Mouse (Mus musculus) kidney, embryonic 15.5 days (tissue): ENCODE measurements around the gene Cecr2. TPM values are rescaled to one million over a fixed set of nuclear protein-coding genes. Genes with fewer than 3 reads are reported as not detected.
A peak's percentile ranks its signal among the peaks of the same experiment; 100 is the strongest.
"Not testable (repeated sequence)": the region's sequence is repeated elsewhere in the genome, so short reads cannot be mapped to it uniquely, and the experiment has no call there.

Experiments
- ATAC-seq: fragments of 200-750 bp; cut with Nextera tagmentation; replicated peaks from 2 replicates; pipeline ENCODE4 v1.8.0; 2017; ENCODE audit warnings: moderate TSS enrichment; ENCODE audit not compliant: low FRiP score
- H3K27ac ChIP-seq: fragments of 300-500 bp; sonication (generic); 2 replicates; pipeline ENCODE4 v1.5.1; 2015; ENCODE audit warnings: mild to moderate bottlenecking, inconsistent platforms
- H3K27me3 ChIP-seq: fragments of 300-500 bp; sonication (generic); 2 replicates; pipeline ENCODE4 v1.6.1; 2015; ENCODE audit warnings: inconsistent platforms
- H3K36me3 ChIP-seq: fragments of 300-500 bp; sonication (generic); 2 replicates; pipeline ENCODE4 v1.6.1; 2015; ENCODE audit warnings: inconsistent platforms
- H3K4me1 ChIP-seq: fragments of 300-500 bp; sonication (generic); 2 replicates; pipeline ENCODE4 v1.6.1; 2015; ENCODE audit warnings: inconsistent platforms
- H3K4me2 ChIP-seq: fragments of 300-500 bp; sonication (generic); 2 replicates; pipeline ENCODE4 v1.6.1; 2015; ENCODE audit warnings: moderate library complexity, mild to moderate bottlenecking, inconsistent platforms
- H3K4me3 ChIP-seq: fragments of 300-500 bp; sonication (generic); replicated peaks from 2 replicates; pipeline ENCODE4 v1.5.1; 2015; ENCODE audit warnings: mild to moderate bottlenecking, inconsistent platforms
- H3K9ac ChIP-seq: fragments of 300-500 bp; sonication (generic); 2 replicates; pipeline ENCODE4 v1.6.1; 2015; ENCODE audit warnings: mild to moderate bottlenecking, inconsistent platforms
- H3K9me3 ChIP-seq: fragments of 300-500 bp; sonication (generic); replicated peaks from 2 replicates; pipeline ENCODE4 v1.6.1; 2016; ENCODE audit warnings: inconsistent platforms
- WGBS: fragments of 180-500 bp; shearing (Covaris S2); methylation state at CpG from one replicate; pipeline ENCODE4 v1.1.7; 2015; ENCODE audit warnings: mixed read lengths; 5-methylcytosine and 5-hydroxymethylcytosine counted together
- microRNA-seq: library from miRNA; unstranded; fragments of <30 nt; microRNA quantifications from one replicate; pipeline ENCODE4, GENCODE M21; 2016
- polyA plus RNA-seq: library from polyadenylated mRNA; unstranded; fragments of >200 nt; fragmentation: Nextera tagmentation; extraction: Ambion mirVana; gene quantifications from 2 replicates; pipeline ENCODE4 v1.2.1, GENCODE M21; 2015

The Cecr2 gene
- polyA plus RNA-seq, 1 experiment from 2014 or later: 6.7 TPM

DNA sequence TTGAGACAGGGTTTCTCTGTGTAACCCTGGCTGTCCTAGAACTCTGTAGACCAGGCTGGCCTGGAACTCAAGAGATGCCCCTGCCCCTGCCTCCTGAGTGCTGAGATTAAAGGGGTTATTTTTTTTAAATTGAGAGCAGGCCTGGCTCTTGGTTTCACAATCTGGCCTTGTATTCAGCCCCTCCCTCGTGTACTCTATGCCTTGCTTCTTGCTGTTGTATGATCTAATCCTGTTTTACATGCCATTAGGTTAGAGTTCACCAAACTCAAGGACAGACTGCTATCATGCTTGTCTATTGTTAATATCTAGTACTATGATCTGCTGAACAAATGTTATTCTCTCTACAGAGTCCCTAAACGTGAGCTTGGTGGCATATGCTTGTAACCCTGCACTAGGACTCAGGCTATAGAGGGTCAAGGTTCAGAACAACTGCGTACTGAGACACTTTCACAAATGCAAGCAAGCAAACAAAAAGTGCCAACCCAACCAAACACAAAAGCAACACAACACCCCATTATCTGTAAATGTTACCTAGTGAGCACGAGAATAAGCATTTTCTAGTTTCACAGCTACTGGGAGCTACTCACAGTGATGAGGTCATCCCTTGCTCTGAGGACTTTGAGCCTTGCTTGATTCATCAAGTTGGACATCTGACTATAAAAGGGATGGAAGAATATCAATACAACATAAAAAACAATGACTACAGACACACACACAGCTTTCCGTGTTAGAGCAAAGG lies 141.0 kb downstream of the Cecr2 start:
- H3K36me3 ChIP-seq: peaks cover 93% of the 10 kb centered on the region
- no peak for ATAC-seq

DNA sequence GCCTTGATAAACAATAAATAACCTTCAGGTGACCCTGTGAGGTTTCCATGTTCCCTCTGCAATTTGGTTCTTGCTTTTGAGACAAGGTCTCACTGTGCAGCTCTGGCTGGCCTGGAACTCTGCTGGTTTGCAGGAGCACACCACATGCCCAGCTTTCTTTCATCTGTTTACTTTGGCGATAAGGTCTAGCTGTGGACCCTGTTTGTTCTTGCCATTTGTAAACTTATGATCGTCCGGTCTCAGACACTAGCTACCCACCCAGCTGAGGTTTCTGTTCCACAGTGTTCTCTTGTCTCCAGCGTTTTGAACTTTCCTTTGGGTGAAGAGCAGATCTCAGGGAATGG lies 141.5 kb downstream of the Cecr2 start:
- H3K36me3 ChIP-seq: peaks cover 88% of the 10 kb centered on the region
- no peak overlapping the region for H3K4me2 ChIP-seq
- ATAC-seq: no peak
- WGBS: 94% methylated on average over 4 of the region's 4 CpGs
- no peak overlapping the region for H3K4me3 ChIP-seq
- no peaks in the 10 kb centered on the region for H3K4me1 ChIP-seq
- H3K27ac ChIP-seq: no peak overlapping the region
- H3K9me3 ChIP-seq: no peaks in the 10 kb centered on the region
- no peaks in the 10 kb centered on the region for H3K27me3 ChIP-seq
- no peak overlapping the region for H3K9ac ChIP-seq

More for the DNA sequence above, 141.0 kb downstream of the Cecr2 start:
- no peak overlapping the region for H3K27ac ChIP-seq
- H3K9ac ChIP-seq: no peak overlapping the region
- no peaks in the 10 kb centered on the region for H3K4me1 ChIP-seq
- 91% methylated on average over 5 of the region's 5 CpGs for WGBS
- no peak overlapping the region for H3K4me3 ChIP-seq
- no peaks in the 10 kb centered on the region for H3K9me3 ChIP-seq
- H3K27me3 ChIP-seq: no peaks in the 10 kb centered on the region
- no peak overlapping the region for H3K4me2 ChIP-seq

DNA sequence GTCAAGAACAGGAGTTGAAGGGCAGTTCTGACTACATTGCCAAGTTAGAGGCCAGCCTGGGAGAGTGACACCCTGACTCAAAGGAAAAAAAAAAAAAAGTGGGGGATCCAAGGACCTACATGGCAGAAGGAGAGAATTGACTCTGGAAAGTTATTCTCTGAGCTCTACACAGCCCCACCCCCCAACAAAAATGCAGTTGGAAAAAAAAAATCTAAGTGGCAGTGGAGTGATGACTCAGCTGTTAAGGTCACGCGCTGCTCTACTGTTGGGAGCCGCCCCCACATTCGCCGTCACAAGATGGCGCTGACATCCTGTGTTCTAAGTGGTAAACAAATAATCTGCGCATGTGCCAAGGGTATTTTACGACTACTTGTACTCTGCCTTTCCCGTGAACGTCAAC lies 145.8 kb downstream of the Cecr2 start:
- not testable (repeated sequence) for H3K9ac ChIP-seq

GRCm38 (mm10) chr6:120819294-120819693 lies 153.1 kb downstream of the Cecr2 start:
- 97% methylated on average over 2 of the region's 2 CpGs for WGBS
- no peak for ATAC-seq
- Histone ChIP-seq H3K9me3 (0 out of 2 replicates have a peak, but pooled peaks cover 4% of the 10 kb centered on the region), H3K36me3 (peaks cover 24% of the 10 kb centered on the region), H3K9ac (no peak overlapping the region), H3K27me3 (no peaks in the 10 kb centered on the region), H3K4me3 (no peak overlapping the region), H3K4me1 (peaks cover 21% of the 10 kb centered on the region), H3K27ac (no peak overlapping the region), H3K4me2 (no peak overlapping the region)

More for the DNA sequence above, 145.8 kb downstream of the Cecr2 start:
- H3K4me1 ChIP-seq, H3K9me3 ChIP-seq, ATAC-seq, H3K27me3 ChIP-seq, H3K27ac ChIP-seq, H3K4me3 ChIP-seq, H3K4me2 ChIP-seq: not testable (repeated sequence)
- 94% methylated on average over 8 of the region's 10 CpGs for WGBS
- peaks cover 47% of the 10 kb centered on the region for H3K36me3 ChIP-seq

GRCm38 (mm10) chr6:120820144-120820543 lies 154.0 kb downstream of the Cecr2 start:
- Histone ChIP-seq H3K4me3 (no peak overlapping the region), H3K9ac (no peak overlapping the region), H3K9me3 (0 out of 2 replicates have a peak, but pooled peaks cover 4% of the 10 kb centered on the region), H3K27ac (no peak overlapping the region), H3K36me3 (peaks cover 24% of the 10 kb centered on the region), H3K27me3 (no peaks in the 10 kb centered on the region), H3K4me2 (0 out of 2 replicates have a peak overlapping the region, but pooled peaks have one; percentile 12), H3K4me1 (peaks cover 21% of the 10 kb centered on the region)
- ATAC-seq: no peak
- 89% methylated on average over 5 of the region's 5 CpGs for WGBS

Small RNA genes lying within 50 kb of the gene (microRNA-seq; reads per million reads assigned to microRNA genes)
- not detected for gene Gm25193

Other genes starting within 250 kb of the Cecr2 start
- gene Il17ra, start 203.1 kb upstream of the Cecr2 start, polyA plus RNA-seq: 4.4 and 5.4 TPM in 2 replicates
- 0.06 and 0.13 TPM in 2 replicates for gene Tmem121b, start 172.6 kb upstream of the Cecr2 start, polyA plus RNA-seq
- gene Hdhd5, start 135.1 kb upstream of the Cecr2 start, polyA plus RNA-seq: 19.4 and 19.8 TPM in 2 replicates
- gene Slc25a18, start 107.2 kb downstream of the Cecr2 start, polyA plus RNA-seq: 0.13 TPM in 1 of 2 replicates, not detected in the other
- 153 and 155 TPM in 2 replicates for gene Atp6v1e1, start 156.4 kb downstream of the Cecr2 start, polyA plus RNA-seq
- gene Bcl2l13, start 169.8 kb downstream of the Cecr2 start, polyA plus RNA-seq: 33.6 and 36.5 TPM in 2 replicates